Mouse (Mus musculus): ENCODE measurements around the gene Cend1. TPM values are rescaled to one million over a fixed set of nuclear protein-coding genes. Genes with fewer than 3 reads are reported as not detected.
A peak's percentile ranks its signal among the peaks of the same experiment; 100 is the strongest.
"Not testable (repeated sequence)": the region's sequence is repeated elsewhere in the genome, so short reads cannot be mapped to it uniquely, and the experiment has no call there.

Gene Cend1
- total RNA-seq, 2 experiments from 2014 or later = 0.18 TPM; not detected in 1

DNA sequence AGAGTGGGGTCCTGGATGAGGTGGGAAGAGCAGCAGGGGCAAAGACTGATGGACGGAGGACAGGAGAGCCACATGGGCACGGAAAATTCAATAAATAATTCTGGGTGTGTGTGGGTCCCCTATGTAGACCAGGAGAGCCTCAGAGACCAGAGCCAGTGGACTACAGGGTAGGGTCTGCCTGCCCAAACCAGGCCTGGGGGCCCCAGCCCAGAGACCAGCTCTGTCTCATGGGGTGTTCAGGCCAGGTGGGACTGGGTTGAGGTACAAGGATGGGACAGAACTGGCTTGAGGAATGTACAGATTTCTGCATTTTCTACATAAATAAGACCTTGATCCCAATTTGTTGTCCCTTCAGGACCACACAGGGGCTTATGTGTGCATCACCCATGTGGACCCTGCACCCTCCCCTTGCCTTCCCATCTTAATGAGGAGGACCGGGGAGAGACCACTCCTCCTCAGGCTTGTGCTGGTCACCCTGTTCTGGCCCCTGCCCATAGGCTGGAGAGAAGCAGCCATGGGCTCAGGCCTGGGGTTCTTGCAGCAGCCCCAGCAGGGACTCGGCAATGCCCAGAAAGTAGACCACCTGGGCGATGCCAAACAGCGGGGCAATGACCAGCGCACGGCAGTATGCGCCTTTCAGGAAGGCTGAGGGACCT is 1.4 kb upstream of the Cend1 start:
- ATAC-seq (ENCODE audit: poor library complexity, severe bottlenecking) = no peak

GRCm38 (mm10) chr7:141429840-141430584 is 721 bp upstream of the Cend1 start:
- ATAC-seq (ENCODE audit: poor library complexity, severe bottlenecking) = no peak

GRCm38 (mm10) chr7:141428701-141429100 is 590 bp downstream of the Cend1 start:
- no peak for ATAC-seq (ENCODE audit: poor library complexity, severe bottlenecking)

DNA sequence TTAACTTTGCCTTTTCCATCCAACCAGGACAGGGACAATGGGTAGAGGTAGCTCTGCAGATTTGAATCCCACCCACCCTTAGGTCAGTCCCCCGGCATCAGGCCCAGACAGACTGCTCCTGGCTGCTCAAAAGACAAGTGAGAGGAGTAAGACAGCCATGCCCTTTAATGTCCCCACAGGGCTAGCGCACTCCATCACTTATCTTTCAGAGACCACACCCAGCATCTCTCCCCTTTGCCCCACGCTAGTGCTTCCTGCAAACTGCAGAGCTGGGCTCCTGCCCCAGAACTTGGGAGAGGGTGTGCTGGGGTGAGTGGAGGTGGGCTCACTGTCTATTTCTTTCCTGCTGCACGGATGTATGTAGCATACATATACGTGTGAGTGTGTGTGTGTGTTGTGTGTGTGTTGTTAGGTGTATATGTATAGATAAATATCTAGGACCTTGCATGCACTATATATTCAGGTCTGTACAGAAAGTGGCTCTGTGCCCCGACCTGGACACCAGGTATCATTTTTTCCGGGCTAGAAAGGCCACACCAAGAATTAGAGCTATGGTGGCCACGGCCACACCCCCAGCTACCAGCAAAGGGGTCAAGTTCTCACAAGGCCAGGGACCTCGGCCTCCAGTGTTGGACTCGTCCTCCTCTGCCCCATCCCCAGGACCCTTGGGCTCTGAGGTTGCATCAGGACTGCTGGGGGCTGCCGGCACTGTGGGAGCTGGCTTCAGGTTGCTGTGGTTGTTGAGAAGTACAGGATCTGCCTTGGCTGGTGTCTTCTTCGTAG is 2.2 kb downstream of the Cend1 start:
- ATAC-seq (ENCODE audit: poor library complexity, severe bottlenecking) = no peak

- no peak for ATAC-seq (ENCODE audit: poor library complexity, severe bottlenecking)
Observed at GRCm38 (mm10) chr7:141423811-141424210, 5.5 kb downstream of the Cend1 start.

- no peak for ATAC-seq (ENCODE audit: poor library complexity, severe bottlenecking)
Observed at GRCm38 (mm10) chr7:141420030-141420702, 9.1 kb downstream of the Cend1 start.

DNA sequence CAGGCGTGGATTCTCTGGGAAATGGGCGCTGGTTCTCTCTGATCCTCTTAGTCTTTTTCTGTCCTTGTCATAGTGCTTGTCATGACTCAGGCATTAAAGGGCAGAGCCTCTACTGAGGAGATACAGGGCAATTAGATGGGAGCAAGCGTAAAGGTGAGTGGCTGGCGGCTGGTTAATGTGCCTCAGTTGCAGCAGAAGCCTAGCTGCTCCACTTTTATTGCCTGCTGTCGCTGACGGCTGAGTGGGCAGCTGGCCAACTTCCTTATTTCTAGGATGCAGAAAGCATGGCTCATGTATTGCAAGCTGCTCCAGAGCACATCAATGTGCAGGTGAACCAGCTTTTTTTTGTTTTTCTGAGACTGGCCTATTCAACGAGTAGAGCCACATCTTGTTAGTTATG is 10.3 kb downstream of the Cend1 start:
- 0 out of 2 replicates have a peak, but pooled peaks have one; percentile 36 for ATAC-seq (ENCODE audit: poor library complexity, severe bottlenecking)

- ATAC-seq (ENCODE audit: poor library complexity, severe bottlenecking) = no peak
Observed at GRCm38 (mm10) chr7:141417731-141418681, 11.3 kb downstream of the Cend1 start.

GRCm38 (mm10) chr7:141416144-141416841 is 13.0 kb downstream of the Cend1 start:
- no peak for ATAC-seq (ENCODE audit: poor library complexity, severe bottlenecking)

DNA sequence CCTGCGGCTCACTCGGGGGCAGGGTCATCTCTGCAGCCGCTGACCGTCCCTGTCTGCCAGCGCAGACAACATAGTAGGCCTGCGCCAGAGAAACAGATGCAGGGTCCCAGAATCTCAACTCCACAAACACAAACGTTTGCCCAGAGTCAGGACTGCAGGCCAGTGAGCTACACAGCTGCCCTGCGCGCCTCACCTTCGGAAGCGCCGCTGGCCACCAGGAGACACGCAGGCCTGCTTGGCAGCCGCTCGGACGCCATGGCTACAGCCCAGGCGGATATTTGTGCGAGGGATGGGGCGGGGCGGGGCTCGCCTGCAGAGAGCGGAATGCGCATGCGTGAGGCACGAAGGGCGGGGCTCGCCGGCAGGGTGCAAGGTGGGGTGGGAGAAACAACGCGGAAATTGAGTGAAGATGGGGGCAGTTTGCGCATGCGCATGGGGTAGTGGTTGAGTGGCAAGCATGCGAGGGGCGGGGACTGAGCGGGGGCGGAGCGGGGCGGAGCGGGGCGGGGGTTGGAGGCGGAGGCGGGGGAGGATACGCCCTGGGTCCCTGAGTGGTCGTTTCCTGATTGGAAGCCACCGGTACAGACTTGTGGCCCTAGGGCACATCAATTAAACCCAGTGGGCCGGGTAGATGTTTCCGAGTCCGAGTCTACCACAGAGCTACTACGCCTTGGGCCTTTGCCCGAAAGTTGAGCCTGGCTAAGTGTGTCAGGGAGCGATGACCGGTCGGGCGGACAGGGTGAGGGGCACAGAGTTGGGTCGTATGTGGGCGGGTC is 15.3 kb downstream of the Cend1 start, which contains the start of gene Gatd1:
TSS of gene Gatd1 (minus strand) at position 328 of the 776 bp plus-strand sequence.
- ATAC-seq (ENCODE audit: poor library complexity, severe bottlenecking) = peak; percentile 86

DNA sequence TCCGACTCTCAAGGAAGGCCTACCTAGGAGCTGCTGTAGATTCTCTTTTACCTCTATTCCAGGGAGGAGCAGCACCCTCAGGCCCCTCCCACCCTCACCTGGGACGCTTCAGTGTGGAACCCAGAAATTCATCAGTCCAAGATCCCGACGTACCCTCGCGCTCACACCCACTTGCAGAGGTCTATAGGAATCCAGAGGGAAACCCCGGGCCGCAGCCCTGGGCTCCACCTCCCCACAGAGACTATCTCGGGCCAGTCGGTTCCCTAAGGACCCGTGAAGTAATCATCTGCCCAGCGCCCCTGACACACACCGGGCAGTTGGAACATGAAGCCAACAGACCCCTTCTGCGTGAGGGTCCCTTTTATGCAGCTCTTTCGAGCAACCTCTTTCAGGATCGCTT is 16.0 kb downstream of the Cend1 start:
- ATAC-seq (ENCODE audit: poor library complexity, severe bottlenecking) = no peak

DNA sequence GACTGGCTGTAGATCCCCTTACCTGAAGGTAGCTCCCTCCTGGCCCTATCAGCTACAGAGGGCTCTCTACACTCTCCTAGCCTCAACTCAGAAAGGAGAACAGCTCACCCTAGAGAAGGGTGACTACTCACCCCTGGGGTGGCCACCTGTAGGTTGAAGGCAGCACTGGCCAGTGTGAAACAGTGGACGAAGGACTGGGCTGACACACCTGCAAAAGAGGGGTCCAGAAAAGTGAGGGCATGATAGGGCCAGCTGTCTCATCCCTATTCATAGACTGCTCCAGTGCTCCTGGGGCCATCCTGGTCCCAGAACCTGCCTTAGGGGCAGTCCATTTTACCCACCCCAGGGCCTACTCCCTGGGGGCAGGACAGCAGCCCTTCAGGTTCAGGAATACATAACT is 17.6 kb downstream of the Cend1 start:
- no peak for ATAC-seq (ENCODE audit: poor library complexity, severe bottlenecking)

- ATAC-seq (ENCODE audit: poor library complexity, severe bottlenecking) = no peak
Observed at GRCm38 (mm10) chr7:141410631-141411030, 18.7 kb downstream of the Cend1 start.

GRCm38 (mm10) chr7:141408833-141409232 is 20.5 kb downstream of the Cend1 start:
- ATAC-seq (ENCODE audit: poor library complexity, severe bottlenecking) = peak; percentile 91

DNA sequence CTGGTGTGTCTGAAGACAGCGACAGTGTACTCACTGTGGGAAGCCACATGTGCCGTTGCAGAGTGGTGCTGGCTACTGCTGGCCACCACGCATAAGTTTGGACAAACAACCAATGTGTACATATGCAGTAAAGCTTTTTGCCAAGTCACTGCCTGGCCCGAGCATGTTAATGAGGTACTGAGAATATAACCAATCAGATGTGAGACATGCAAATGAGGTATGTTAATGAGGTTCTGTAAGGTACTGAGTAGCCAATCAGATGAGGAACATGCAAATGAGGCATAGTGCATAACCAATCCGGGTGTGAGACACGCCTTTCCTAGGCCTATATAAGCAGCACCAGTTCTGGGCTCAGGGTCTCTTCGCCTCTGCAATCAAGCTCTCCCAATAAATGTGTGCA is 21.6 kb downstream of the Cend1 start:
- ATAC-seq (ENCODE audit: poor library complexity, severe bottlenecking) = not testable (repeated sequence)

DNA sequence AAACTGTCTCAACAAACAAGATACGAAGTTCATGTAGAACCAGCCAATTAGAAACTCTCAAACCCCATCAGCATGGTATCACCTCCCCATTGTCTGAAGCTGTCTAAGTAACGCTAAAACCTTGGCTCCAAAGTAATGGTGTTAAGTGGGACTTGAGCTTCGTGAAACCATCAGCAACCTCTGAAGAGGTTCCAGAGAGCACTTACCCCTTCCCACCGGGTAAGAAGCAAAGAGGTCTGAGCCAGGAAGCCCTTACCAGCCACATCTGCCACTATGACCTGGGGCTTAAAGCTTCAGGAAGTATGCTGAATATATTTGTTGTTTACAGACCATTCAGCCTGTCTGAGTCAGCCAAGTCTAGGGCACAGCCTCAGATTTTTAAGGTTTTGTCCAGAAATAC is 23.8 kb downstream of the Cend1 start:
- ATAC-seq (ENCODE audit: poor library complexity, severe bottlenecking) = no peak

GRCm38 (mm10) chr7:141403305-141403704 is 26.0 kb downstream of the Cend1 start:
- ATAC-seq (ENCODE audit: poor library complexity, severe bottlenecking) = peak; percentile 94

- ATAC-seq (ENCODE audit: poor library complexity, severe bottlenecking) = no peak
Observed at GRCm38 (mm10) chr7:141395348-141395747, 33.9 kb downstream of the Cend1 start.

All from megakaryocyte, adult 5-6 weeks (primary cell).